Mouse (Mus musculus): Measurements from ENCODE around the gene Ndufaf8.

Ndufaf8 gene

DNA sequence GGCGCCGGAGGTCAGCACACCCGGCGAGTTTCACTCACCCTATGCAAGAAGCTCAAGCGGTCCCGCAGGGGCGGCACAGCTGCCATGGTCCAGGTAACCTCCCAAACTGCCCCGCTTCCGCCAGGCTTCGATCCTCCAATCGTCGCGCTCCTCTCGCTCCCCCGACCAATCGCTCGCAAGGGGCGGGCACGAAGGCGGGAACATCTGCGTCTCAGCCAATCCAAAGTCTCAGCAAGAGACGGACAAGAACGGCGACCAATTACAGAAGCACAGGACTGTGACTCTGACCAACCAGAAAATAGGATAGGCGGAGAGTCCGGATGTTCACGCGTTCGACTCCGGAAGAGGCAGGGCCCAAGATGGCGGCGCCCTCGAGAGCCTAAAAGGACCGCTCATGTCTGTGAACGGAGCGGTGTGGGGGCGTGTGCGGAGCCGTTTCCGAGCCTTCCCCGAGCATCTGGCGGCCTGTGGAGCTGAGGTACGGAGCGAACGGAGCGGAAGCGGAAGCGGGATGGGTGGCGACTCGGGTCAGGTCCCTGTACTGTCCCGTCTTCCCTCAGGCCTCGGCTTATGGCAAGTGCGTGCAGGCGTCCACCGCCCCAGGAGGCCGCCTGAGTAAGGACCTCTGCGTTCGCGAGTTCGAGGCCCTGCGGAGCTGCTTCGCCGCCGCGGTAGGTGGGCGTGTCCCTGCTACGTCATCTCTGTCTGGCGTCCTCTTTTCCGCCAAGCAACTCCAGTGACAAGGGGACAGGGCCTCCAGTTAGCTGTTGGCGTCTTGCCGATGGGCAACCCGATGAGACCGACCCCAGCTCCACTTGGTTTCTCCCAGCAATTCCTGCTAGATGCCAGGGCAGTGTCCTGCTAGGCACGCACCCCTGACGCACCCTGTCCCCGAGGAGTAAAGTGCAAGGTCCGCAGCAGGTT is at the start of gene Ndufaf8, which contains the start of gene Tepsin:
Gene Ndufaf8, plus strand, starts transcription at position 341 of the 924 bp plus-strand sequence.
Gene Tepsin, minus strand, starts transcription at position 144 of the 924 bp plus-strand sequence.
- DNase-seq (ENCODE audit: low spot score in 2 of 2), result peak; percentile 95 to 100

DNA sequence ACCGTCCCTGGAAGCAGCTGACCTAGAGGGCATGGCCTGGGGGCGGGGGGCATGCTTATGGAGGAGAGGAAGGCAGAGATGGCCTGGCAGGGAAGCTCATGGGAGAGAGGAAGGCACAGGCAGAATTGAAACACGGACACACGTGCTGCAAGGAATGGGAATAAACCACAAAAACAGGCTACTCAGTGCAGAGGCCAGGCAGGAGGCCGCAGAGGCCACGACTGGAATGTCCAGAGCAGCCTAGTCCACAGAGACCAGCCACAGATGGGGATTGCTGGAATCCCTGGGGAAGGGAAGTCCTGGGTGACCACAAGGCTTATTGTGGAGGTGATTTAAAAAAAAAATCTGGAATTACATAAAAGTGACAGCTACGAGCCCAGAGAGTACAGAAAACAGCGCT is 49.7 kb upstream of the Ndufaf8 start:
- no peak for DNase-seq (ENCODE audit: low spot score in 2 of 2)

DNA sequence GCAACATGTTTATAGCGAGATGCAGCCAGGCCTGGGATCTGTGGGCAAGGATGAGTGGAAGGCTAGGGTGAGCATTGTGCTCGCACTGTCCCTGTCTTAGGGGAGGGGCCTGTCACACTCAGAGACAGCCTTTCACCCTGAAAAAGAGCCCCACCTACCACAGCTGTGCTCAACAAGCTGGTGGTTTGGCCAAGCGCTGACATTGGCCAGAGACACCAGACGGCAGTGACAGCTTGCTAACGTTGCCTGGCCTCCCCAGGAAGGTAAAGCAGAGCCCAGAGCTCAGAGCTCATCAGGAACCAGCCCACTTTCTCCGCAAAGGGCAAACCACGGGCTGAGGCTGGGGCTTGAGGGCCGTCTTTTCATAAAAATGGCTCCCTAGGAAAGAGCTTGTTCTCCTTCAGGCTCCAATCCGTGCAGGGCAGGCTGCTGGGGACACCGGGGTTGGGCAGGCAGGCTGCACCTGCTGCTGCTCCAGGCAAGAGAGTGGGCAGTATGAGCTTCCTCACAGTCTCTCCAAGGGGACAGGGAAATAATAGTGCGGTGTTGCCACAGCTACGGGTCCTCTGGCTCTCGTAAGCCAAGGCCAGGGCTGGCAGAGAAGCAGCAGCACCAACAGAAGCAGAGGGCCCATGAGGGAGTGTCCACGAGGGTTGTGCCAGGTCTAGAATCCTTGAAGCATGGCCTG is 47.5 kb upstream of the Ndufaf8 start:
- no peak for DNase-seq (ENCODE audit: low spot score in 2 of 2)

DNA sequence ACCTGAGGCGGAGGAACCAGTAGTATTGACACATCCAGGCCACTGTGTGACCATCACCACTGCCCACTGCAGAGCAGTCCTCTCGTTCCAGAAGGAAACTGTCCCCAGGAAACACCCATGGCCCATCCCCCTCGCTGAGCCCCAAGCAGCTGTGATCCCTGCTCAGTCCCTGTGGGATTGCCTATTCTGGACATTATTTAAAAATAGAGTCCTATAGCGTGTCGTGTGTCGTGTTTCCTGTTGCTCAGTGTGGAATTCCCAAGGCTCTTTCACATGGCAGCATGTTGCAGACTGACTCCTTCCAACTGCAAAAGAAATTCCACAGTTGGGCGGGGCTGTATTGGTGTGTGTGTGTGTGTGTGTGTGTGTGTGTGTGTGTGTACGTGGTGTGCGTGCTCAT is 46.5 kb upstream of the Ndufaf8 start:
- no peak for DNase-seq (ENCODE audit: low spot score in 2 of 2)

DNA sequence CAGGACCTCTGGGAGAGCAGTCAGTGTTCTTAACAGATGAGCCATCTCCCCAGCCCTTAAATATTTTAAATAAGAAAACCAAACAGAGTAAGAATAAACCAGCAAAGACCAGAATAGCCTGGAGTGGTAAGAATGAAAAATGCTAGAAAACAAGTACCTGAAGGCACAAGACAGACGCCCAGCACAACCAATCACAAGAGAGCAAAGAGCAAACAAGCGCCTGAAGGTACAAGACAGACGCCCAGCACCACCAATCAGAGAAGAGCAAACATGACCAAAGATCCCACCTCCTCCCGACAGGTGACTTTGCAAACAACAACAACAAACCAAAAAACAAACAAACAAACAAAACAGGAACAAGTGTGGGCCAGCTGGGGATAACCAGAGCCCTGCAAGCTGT is 44.9 kb upstream of the Ndufaf8 start:
- DNase-seq (ENCODE audit: low spot score in 2 of 2), result no peak

DNA sequence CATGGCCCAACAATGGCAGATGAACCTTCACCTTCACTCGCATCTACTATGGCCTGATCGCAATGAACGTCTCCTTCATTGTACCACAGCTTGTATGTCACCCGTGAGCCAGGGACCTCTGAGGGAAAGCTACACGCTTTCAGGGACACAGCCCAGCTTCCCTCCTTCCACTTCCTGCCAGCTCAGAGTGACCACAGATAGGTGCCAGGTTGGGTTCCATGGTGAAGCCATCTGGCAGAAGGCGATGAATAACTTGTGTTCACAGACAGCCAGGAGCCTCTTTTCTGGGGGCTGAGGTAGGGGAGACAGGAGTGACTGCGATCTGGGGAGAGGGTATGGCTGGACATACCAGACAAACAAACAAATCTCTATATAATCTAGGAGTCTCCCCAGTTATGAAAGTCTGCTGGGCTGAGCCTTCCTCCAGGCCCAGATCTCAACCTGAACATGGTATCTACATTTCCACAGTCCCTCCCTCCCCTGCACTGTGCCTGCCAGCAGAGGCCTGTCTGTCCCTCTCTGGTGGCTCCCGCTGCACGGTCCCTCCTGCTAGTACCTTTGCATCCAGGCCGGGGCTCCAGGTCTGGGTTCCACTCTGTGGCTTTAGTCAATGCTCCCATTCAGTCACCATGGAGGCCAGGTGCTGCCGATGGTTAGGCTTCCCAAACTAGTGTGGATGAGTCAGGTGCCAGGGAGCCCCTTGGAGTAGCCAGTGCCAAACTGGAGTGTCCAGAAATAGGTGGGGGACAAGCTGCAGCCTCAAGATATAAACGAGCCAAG is 42.6 kb upstream of the Ndufaf8 start:
- no peak for DNase-seq (ENCODE audit: low spot score in 2 of 2)

DNA sequence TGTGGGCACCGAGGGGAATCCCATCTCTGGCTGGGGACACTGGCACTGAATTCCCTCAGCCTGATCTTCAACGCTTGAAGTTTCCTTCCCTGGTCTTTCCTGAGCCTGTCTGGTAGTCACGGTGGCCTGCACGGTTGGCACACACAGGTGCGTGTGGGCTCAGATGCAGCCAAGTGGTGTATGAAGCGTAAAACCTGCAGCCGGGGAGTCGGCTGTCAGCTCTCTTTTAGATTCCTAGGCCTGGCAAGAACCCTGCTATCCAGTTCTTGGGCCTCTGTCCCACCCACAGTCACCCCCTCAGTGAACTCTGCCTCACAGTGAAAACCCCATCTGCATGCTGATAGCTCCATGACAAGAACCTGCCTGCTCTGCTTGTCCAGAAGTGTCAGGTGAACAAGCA is 38.1 kb upstream of the Ndufaf8 start:
- DNase-seq (ENCODE audit: low spot score in 2 of 2), result no peak

DNA sequence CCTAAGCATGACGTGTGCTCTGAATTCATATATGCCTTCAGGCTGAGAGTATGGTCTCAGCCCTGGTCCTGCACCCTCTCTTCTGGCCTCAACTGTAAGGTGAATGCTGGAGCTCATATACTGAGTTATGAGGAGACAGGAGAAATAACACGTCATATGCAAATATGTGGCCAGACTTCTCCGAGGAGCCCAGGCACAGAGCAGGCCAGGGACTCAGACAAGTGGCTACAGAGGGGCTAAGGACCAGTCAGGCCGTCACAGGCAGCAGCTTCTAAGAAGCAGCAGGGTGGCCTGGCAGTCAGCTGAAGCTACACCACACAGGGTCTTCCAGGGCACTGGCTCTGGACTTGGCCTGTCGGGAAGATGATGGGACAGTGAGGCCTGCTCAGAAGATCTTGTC is 35.4 kb upstream of the Ndufaf8 start:
- no peak for DNase-seq (ENCODE audit: low spot score in 2 of 2)

DNA sequence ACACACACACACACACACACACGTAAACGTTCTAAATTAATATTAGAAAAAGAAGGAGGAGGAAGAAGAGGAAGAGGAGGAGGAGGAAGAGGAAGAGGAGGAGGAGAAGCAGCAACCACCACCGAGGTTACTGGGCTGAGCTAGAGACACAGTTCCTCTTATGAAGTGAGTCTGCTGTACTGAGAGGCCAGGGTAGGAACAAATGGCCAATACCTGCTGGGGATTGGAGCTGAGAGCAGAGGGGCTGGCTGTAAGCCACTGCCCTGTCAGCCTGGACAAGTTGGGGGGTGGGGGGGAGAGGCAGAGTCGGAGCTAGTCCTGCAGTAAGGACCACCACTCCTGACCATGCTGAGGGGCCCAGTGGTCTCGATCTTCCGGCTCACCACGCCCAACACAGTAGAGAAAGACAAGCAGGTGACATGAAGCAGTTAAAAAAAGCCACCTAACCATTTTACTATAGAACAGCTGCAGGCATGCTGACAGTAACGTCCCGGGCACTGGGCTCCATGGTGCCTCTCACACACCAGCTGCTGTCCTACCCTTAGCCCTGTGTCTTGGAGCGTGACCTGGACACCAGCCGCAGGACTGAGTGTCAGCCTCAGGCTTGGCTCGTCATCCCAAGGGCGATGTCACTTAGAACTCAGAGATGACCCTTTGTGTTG is 34.6 kb upstream of the Ndufaf8 start:
- DNase-seq (ENCODE audit: low spot score in 2 of 2), result no peak

DNA sequence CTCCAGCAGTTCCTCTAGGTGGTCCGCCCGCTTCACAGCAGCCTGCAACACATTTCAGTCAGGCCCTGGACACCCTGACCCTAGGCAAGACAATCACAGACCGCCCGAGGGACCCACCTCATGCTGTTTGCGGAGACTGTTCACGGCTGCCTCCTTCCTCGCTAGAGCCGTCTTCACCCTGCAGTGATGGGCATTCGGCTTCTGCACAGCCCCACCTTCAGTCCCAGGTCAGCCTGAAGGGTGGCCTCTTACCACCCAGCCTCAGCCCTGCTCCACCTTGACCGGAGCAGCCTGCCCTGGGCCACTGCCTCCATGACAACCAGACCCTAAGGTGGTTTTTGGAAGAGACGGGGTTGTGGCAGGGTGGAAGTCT is 34.1 kb upstream of the Ndufaf8 start:
- no peak for DNase-seq (ENCODE audit: low spot score in 2 of 2)

DNA sequence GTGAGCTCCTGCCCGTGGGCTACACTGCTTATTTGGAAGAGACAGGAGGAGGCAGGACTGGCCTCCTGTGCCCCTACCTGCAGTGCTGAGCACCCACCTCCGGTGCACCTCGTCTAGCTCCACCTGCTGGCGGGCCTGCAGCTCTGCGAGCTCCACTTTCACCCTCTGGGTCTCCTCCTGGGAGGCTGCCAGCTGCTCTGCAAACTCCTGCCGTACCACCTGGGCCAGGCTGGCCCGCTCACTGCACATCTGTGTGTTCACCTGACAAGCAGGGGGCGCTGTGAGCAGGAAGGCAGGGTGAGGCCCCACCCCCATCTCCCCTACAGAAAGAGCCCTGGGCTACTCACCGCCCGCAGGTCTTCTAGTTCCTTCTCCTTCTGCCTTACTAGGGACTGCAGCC is 33.4 kb upstream of the Ndufaf8 start:
- peak; percentile 41 to 75 for DNase-seq (ENCODE audit: low spot score in 2 of 2)

DNA sequence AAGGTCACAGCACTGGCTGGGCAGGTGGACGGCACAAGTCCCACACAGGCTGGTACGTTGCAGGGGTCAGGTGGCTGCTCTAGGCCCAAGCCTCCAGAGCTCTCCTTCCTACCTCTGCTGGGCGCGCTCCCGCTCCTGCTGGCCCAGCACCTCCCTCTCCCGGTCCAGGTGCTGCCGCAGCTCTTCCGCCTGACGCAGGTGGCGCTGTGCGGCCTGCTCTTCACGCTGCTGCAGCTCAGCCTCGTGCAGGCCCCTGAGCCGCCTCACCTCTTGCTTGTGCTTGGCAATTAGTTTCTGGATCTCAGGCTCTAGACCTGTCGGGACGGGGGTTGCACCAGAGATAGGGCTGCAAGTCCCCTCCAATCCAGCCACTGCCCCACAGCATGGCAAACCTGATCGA is 30.9 kb upstream of the Ndufaf8 start:
- no peak for DNase-seq (ENCODE audit: low spot score in 2 of 2)

DNA sequence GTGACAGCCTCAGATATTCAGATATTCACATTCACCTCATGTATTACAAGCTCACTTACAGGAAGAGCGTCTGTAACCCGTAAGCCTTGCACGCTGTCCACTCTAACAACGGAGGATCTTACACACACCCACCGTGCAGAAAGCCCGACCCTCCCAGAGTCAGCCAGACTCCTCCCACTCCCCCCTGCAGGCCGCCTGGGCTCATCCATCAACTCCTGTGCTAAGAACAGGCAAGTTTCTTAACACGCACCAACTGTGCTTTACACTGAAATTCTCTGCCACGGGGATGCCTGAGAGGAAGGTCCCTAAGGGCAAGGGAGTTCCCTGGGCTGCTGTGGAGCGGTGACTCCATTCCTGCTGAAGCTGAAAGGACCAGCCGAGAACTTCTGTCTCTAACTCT is 29.5 kb upstream of the Ndufaf8 start:
- DNase-seq (ENCODE audit: low spot score in 2 of 2), result no peak

DNA sequence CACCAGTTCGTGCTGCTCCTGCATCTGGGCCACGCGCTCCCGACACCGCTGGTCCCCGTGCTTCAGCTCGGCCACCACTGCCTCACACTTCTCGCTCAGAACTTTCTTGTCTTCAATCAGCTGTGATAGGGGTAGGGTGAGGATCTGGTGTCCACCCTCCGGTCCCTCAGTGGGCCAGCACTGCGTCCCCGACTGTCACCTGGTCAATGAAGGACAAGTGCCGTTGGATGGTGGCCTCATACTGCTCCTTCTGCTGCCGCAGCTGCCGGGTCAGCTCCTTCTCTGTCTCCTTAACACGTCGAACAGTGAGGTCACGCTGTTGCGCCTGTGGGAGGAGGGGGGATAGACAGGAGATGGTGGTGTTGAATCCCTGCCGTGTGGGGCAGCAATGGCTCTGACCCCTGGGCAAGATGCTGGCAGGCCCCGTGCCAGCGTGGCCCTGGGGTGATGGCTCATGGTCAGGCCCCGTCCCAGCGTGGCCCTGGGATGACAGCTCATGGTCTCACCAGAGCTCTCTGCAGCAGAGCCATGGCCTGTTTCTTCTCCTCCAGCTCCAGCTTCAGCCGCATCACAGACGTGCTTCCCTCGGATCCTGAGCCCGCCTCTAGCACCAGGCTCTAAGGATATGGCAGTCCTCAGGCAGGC is 28.3 kb upstream of the Ndufaf8 start:
- no peak for DNase-seq (ENCODE audit: low spot score in 2 of 2)

DNA sequence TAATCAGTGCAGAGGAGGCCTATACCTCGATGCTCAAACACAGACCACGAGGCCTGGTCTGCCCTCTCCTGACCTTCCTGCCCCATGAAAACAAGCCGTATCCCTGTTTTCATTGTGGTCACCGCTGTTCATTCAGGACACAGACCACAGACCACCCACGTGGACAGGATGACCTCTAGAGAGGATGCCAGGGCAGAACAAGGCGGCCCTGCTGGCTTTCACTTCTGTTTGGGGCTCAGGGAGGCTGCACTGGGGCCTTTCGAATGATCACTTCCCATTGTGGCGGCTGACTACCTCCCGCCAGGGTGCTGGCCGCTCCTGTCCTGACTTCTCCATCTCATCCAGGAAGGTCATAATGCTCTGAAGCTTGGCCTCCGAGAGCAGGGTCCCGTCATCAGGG is 27.7 kb upstream of the Ndufaf8 start:
- no peak for DNase-seq (ENCODE audit: low spot score in 2 of 2)

DNA sequence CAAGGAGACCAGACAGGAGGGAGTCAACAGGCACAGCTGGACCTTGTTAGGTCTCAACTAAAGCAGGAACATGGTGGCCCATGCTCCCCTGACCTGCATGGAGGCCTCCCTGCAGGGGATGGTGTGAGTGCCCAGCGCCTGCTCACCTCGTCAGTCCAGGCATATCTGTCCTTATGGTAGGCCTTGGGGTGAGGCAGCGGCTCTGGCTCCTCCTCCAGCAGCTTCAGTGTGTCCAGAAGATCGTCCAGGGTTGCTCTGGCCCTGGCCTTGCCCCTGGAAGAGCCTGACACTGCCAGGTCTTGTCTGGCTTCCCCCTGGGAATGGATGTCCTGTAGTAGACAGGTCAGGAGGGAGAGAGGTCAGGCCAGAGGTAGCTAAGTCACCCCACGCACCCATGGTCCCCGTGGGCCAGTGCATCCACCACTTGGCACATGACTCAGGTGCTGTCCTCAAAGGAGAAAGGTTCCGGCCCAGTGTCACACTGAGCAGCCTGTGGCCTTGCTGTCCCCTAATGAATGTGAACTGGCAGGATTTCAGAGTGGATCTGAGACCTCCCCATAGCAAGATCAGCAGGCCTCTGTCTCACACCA is 26.9 kb upstream of the Ndufaf8 start:
- DNase-seq (ENCODE audit: low spot score in 2 of 2), result no peak

DNA sequence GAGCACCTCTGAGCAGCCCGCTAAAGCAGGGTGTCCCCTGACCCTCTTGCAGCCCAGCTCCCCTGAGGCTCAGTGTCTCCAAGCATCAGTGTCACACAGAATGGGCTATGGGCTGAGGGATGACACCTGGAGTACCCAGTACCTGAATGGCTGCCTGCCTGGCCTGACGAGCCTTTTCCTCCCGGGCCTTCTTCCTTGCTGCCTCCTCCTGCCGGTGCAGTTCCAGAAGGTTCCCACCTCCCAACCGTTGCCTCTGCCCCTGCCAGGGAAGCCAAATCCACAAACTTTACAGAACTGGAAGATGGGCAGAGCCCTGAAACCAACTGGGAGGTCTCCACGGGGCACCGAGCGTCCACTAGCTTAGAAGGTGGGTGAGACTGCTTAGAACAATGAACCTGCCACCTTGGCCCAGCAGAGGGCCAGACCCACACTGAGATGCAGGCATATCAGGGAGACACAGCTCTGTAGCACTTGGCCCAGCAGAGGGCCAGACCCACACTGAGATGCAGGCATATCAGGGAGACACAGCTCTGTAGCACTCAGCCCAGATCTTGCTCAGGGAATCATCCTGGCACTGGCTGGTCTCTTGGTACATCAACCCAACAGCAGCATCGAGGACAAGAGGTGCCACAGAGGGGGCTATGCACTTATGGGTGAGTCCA is 25.6 kb upstream of the Ndufaf8 start:
- no peak for DNase-seq (ENCODE audit: low spot score in 2 of 2)

DNA sequence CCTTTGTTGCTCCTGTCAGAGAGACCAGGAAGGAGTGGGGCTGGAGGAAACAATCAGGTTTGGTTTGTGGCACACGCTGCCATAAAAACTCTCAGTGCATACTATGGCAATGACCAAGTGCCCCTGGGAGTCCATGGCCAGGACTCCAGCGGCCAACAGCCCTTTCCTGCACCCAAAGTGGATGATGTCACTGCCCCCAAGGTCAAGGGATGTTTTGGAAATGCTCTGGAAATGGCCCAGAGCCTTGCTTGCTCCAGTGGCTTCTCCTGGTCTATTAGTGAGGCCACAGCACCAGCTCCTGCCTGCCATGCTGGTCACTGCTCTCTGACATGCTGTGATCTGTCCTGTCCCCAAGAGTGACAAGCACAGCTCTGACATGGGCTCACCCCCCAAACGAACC is 22.5 kb upstream of the Ndufaf8 start:
- no peak for DNase-seq (ENCODE audit: low spot score in 2 of 2)

DNA sequence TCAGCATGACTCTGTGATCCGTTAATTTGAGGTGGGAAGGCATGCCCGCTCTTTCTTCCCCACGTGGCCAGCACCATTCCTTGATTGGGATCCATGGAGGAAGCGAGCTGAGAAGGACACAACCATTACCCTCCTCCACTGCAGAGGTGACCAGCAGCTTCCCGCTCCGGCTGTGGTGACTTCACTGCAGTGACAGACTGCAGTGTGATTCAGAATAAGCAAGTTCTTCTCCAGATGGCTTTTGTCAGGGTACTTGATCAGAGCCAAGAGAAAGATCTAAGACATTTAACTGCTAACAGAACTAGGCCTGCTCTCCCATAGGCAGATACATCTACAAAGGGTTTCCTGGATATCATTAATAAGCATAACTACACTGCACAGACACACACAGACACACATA is 18.4 kb upstream of the Ndufaf8 start:
- no peak for DNase-seq (ENCODE audit: low spot score in 2 of 2)

DNA sequence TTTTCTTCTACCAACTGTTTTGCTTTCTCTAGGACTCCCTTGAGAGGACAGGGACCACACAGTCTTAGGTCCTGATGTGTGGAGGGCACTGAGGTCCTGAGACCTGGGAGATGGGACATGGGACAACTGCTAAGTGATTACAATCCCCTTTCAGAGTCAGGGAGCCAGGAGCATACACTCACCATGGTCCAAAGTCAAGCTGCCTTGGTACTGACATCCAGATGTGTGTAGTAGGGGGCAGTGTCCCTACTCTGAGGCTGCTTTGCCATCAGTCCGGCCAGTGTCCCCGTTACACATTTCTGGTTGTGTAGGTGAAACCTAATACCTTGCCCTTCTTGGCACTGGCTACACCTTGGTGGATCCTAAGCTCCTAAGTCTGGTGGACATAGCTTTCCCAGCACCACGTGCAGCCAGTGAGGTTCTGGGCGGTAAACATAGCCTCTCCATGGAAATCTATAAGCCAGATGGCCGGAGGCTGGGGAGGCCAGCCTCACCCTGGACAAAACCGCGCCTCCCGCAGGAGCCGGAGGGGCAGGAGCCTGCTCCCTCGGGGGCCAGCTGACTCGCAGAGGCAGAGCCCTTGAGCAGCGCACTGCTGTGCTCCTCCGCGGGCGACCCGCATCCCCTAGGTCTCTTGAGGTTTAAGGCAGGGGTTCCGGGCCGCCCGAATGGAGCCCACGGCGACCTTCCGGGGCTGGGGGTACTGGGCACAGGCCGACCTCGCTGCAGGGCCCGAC is 12.7 kb upstream of the Ndufaf8 start:
- DNase-seq (ENCODE audit: low spot score in 2 of 2), result peak; percentile 48 to 53

Measured in spleen, postnatal 10 days (tissue).